Mouse (Mus musculus) 3134 (cell line): Measurements from ENCODE around the gene Kmt5b.

ENCODE experiments used
- DNase-seq: peaks from one replicate; pipeline ENCODE4 v3.0.0-alpha.2; 2011; ENCODE audit warnings: low spot score; ENCODE audit not compliant: insufficient read length; ENCODE audit errors: extremely low read depth

The Kmt5b gene

GRCm38 (mm10) chr19:3767276-3767780 is at the start of gene Kmt5b:
Gene Kmt5b, plus strand, starts transcription at chr19:3767421.
- no peak for DNase-seq

DNA sequence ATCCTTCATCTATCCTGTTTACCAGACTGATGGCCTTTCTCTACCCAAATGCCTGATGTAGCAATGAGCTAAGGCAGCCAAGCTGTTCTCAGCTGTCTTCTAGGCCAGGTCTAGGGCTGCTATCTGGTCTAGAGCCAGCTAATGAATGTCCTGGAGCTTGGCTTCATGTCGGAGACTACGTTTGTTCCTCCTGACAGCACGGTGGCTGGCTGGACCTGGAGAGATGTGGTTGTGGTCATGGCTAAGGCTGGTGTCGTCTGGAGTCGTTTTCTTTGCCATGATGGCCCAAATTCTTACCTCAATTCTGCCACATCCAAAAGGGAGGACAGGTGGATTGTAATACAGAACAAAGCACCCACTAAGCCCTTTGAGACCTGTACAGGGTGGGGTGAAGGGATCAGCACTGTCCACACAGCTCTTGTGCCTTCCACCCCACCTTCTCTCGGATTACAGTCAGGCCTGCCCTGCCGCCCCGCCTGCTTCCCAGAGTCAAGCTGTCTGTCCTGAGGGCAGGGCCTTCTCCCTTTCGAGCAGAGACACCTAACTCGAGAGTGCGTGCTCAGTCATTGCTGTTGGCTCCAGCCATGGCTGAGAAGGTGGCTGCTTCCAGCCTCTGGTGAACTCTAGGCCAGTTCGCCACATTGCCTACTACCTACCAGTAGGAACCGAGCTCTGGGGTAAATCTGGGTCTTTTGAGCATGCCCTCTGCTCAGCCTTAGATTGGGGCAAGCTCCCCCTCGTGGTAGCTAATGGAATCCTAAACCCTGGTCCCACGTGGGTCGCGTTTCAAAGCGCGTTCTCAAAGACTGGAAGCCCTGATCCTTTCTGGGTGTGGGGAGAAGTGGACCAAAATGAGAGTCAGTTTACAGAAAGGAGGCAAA is 48.5 kb upstream of the Kmt5b start:
- no peak for DNase-seq

DNA sequence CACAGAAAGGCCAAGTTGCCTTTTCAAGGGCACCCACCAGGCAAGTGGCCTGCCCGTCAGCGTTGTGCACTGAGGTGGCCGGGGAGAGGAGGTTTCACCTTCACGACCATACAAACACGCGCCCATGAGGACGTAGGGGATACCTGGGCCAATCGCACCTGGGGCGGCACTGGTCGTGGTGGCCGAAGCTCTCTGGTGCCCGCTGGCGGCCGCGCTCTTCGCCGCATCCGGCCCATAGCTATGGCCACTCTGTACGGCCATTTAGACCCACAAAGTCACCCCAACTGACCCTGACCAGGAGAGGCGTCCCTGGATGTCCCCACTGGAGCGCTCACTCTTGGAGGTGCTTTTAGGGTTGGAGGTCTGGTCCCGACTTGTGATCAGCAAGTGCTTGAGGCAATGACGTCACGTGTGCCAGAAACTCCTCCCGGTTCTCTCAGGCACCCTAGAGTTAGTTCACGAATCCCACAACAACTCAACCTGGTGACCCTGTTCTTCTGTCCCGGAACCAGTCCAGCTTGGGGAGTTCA is 47.8 kb upstream of the Kmt5b start:
- DNase-seq = no peak

- DNase-seq = no peak
Observed at GRCm38 (mm10) chr19:3723170-3723569, 44.1 kb upstream of the Kmt5b start.

- DNase-seq = no peak
Observed at GRCm38 (mm10) chr19:3723904-3724303, 43.3 kb upstream of the Kmt5b start.

DNA sequence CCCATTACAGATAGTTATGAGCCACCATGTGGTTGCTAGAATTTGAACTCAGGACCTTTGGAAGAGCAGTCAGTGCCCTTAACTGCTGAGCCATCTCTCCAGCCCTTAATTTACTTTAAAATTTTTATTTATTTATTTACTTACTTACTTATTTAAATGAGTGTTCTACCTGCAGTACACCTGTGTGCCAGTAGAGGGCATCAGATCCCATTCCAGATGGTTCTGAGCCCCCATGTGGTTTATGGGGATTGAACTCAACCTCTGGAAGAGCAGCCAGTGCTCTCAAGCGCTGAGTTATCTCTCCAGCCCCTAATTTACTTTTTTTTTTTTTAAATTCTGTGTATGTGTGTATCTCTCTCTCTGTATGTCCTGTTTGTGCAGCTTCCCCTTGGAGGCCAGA is 42.4 kb upstream of the Kmt5b start:
- peak; percentile 36 for DNase-seq

- DNase-seq = no peak
Observed at GRCm38 (mm10) chr19:3728901-3729300, 38.3 kb upstream of the Kmt5b start.

- DNase-seq = no peak
Observed at GRCm38 (mm10) chr19:3730781-3731646, 36.2 kb upstream of the Kmt5b start.

- DNase-seq = no peak
Observed at GRCm38 (mm10) chr19:3736001-3736400, 31.2 kb upstream of the Kmt5b start.

GRCm38 (mm10) chr19:3739650-3740049 is 27.6 kb upstream of the Kmt5b start:
- no peak for DNase-seq

DNA sequence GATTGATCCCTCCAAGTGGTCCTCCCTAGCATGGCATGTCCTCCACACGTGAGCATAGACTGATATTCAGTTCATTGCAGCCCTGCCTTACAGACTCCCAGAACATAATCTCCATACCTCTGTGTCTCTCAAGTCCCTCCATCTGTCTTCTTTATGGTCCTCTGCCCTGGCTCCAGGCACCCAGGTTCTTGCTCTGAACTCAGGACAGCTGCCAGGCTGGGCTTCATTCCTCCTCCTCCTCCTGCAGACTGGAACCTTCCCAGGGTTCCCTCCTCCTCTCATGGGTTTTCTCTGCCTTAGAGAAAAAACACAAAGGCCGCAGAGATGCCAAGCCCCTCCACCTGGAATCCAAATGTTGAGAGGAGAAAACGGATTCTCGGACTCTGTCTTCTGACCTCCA is 24.5 kb upstream of the Kmt5b start:
- DNase-seq = no peak

DNA sequence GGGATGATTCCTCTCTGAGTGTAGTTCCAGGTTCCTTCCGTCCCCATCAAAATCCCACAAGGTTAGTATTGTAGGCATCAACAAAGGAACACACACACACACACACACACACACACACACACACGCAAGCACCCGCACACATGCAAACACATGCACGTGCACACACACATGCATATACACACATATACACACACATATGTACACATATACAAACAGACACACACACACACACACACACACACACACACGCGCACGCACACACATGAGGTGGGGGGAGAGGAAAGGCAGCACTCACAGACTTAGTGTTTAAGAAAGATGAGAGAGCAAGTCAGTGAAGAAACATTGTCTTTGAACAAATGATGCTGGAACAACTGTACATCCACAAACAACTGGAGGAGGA is 23.9 kb upstream of the Kmt5b start:
- DNase-seq = no peak

- DNase-seq = no peak
Observed at GRCm38 (mm10) chr19:3743851-3744512, 23.2 kb upstream of the Kmt5b start.

DNA sequence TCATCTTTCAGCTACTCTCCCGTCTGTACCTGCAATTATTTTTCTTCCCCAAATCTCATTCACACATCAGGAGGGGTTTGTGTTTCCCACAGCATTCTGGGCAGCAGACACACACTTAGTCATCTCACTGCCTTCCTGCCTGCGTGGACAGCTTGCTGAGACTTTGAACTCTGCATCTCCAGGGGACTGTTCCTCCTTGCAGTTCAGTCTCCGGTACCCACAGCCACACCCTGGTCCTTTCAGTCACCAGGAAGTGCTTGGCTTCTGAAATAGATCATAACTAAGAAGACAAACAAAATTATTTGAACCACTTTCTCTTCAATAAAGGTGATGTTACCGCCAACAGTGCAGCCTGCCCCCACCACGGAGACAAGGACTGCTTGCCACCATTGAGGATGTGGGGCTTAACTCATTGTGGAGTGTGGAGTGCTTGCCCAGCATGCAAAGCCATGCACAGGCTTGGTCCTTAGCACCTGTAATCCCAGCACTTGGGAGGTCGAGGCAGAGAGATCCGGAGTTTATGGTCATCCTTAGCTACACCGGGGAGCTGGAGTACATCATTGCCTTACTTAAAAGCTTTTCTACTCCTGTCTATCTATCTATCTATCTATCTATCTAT is 14.5 kb upstream of the Kmt5b start:
- DNase-seq = no peak

GRCm38 (mm10) chr19:3753240-3753633 is 14.0 kb upstream of the Kmt5b start:
- DNase-seq = no peak

- DNase-seq = no peak
Observed at GRCm38 (mm10) chr19:3753738-3754137, 13.5 kb upstream of the Kmt5b start.

- DNase-seq = no peak
Observed at GRCm38 (mm10) chr19:3757861-3758260, 9.4 kb upstream of the Kmt5b start.

GRCm38 (mm10) chr19:3765221-3765820 is 1.9 kb upstream of the Kmt5b start:
- peak; percentile 73 for DNase-seq

DNA sequence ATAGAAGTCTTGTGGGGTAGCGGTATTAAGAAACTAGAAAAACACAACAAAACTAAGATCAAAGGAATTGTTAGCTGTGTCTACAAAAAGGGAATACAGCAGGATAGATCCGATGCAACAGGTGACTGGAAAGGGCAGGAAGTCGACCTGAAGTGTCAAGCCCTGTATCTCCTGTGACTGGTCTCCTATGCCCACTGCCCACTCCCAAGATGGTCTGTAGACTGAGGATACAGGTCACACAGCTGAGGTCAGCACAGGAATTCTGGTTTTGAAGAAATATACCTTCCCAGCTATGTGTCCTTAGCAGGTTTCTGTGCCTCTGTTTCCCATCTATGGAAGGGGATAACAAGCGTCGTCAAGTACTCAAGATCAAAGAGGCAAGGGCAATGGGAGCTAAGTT is 843 bp upstream of the Kmt5b start:
- no peak for DNase-seq
